Mouse (Mus musculus): ENCODE results near the gene Ufl1.

GRCm38 (mm10) chr4:25272861-25273627 lies 8.6 kb downstream of the Ufl1 start:
- TF ChIP-seq CTCF (IDR thresholded peaks at IDR 0.05; ENCODE audit: borderline replicate concordance, insufficient read depth, low read length) (no peak), POLR2A (IDR thresholded peaks at IDR 0.05; ENCODE audit: low read depth, low read length) (no peak)

Data from embryonic fibroblast, embryonic 13.5 days (primary cell).